Mouse (Mus musculus) thymus, adult 18-20 months (tissue): ENCODE data around the gene Wnk1.

Experiments used
- DNase-seq, 2 experiments: peaks; one replicate each; pipeline ENCODE4 v3.0.0; 2022; ENCODE audit warnings: mixed read lengths in 2 of 2

Wnk1 gene

GRCm38 (mm10) chr6:120039668-120040556, 1.4 kb upstream of the Wnk1 start:
- peak; percentile 82 to 90 for DNase-seq

GRCm38 (mm10) chr6:120039256-120039563, 738 bp upstream of the Wnk1 start:
- DNase-seq, result peak; percentile 20 to 50

- DNase-seq, result peak; percentile 64 to 68
Measured at GRCm38 (mm10) chr6:120037636-120038365, 671 bp downstream of the Wnk1 start.

GRCm38 (mm10) chr6:120037004-120037635, 1.4 kb downstream of the Wnk1 start:
- peak; percentile 60 to 68 for DNase-seq

GRCm38 (mm10) chr6:120024577-120024976, 13.9 kb downstream of the Wnk1 start:
- no peak for DNase-seq

- DNase-seq, result no peak
Measured at GRCm38 (mm10) chr6:120023746-120024145, 14.7 kb downstream of the Wnk1 start.

- no peak for DNase-seq
Measured at GRCm38 (mm10) chr6:120022042-120022441, 16.4 kb downstream of the Wnk1 start.

GRCm38 (mm10) chr6:120019697-120020096, 18.8 kb downstream of the Wnk1 start:
- DNase-seq, result no peak

- no peak for DNase-seq
Measured at GRCm38 (mm10) chr6:120013125-120013524, 25.3 kb downstream of the Wnk1 start.

- no peak for DNase-seq
Measured at GRCm38 (mm10) chr6:120011440-120011839, 27.0 kb downstream of the Wnk1 start.

- no peak for DNase-seq
Measured at GRCm38 (mm10) chr6:120011001-120011400, 27.5 kb downstream of the Wnk1 start.

- DNase-seq, result no peak
Measured at GRCm38 (mm10) chr6:120010535-120010934, 27.9 kb downstream of the Wnk1 start.

- no peak for DNase-seq
Measured at GRCm38 (mm10) chr6:120001718-120002117, 36.8 kb downstream of the Wnk1 start.

GRCm38 (mm10) chr6:119996480-119996879, 42.0 kb downstream of the Wnk1 start:
- DNase-seq, result no peak

GRCm38 (mm10) chr6:119924235-119925005, 114.1 kb downstream of the Wnk1 start:
- no peak for DNase-seq

GRCm38 (mm10) chr6:119922544-119922943, 115.9 kb downstream of the Wnk1 start:
- DNase-seq, result no peak

- DNase-seq, result no peak
Measured at GRCm38 (mm10) chr6:119922136-119922535, 116.3 kb downstream of the Wnk1 start.

GRCm38 (mm10) chr6:119918561-119919181, 119.8 kb downstream of the Wnk1 start:
- DNase-seq, result peak; percentile 52 to 67

- DNase-seq, result no peak
Measured at GRCm38 (mm10) chr6:119915710-119916109, 122.8 kb downstream of the Wnk1 start.

GRCm38 (mm10) chr6:119912046-119912445, 126.4 kb downstream of the Wnk1 start:
- no peak for DNase-seq

- no peak for DNase-seq
Measured at GRCm38 (mm10) chr6:119905461-119905860, 133.0 kb downstream of the Wnk1 start.

GRCm38 (mm10) chr6:119903081-119903789, 135.2 kb downstream of the Wnk1 start:
- DNase-seq, result no peak
